Mouse (Mus musculus) thymus, adult 18-20 months (tissue): ENCODE results near the gene Map3k14.

Source experiments
- DNase-seq, 2 experiments: peaks; one replicate each; pipeline ENCODE4 v3.0.0; 2022; ENCODE audit warnings: mixed read lengths in 2 of 2

Gene Map3k14

DNA sequence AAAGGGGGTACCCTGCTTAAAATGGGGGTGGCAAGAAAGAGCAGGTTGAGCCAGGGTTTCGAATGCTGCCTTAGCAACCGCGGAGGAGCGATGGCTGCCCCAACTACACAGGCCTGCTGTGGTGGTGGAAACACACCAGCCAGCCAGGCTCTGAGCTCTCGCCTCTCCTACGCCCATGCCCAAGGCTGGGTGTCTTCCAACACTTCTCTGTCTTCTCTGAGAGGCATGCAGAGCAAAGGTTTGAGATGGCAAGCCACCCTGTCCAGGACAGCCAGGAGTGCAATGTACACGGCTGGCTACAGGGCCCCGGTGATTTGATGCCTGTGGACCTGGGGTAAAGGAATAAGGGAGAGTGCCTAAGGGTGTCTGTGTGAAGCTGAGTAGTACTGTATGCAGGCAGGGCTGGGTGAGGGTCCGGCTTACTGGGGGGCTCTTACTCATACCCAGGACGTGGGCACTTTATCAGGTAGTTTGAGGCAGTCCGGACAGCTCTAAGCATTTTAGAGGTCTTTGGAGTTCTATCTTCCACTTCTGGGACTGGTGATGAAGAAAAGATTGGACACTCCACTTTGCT is 93.4 kb downstream of the Map3k14 start:
- DNase-seq = peak in 1 of 2 experiments; percentile 40

DNA sequence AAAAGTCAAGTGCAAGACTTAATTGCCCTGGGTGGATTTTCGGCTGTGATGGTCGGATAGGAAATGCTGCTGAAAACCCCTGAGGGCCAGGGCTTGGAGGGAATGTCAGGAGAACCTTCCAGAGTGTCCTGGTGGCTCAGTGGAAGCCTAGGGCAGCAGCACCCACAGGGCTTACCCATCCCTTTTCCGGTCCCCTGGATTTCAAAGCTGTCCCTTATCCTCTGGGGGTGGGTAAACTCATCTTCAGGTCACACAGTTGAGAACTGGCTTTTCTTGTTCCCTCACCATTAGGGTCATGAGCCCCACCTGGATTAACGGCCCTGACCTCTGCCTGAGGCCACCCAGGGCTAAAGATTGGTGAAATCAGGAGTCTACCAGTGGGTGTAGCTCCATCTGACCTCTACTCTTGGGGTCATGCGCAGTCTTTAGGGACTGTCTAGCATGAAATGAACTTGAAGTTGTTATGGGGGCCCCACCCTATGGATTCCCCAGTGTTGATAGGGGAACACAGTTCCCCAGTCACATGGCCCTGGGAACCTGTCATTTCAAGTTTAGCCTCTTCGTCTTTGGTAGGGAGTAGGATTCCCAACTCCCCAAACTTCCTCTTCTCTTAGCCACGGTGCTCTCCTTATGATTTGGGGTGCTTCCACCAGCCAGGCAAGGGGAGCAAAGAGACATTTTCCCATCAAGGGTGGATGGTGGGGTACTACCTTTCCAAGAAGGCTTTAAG is 94.1 kb downstream of the Map3k14 start:
- peak in 1 of 2 experiments; percentile 12 for DNase-seq

DNA sequence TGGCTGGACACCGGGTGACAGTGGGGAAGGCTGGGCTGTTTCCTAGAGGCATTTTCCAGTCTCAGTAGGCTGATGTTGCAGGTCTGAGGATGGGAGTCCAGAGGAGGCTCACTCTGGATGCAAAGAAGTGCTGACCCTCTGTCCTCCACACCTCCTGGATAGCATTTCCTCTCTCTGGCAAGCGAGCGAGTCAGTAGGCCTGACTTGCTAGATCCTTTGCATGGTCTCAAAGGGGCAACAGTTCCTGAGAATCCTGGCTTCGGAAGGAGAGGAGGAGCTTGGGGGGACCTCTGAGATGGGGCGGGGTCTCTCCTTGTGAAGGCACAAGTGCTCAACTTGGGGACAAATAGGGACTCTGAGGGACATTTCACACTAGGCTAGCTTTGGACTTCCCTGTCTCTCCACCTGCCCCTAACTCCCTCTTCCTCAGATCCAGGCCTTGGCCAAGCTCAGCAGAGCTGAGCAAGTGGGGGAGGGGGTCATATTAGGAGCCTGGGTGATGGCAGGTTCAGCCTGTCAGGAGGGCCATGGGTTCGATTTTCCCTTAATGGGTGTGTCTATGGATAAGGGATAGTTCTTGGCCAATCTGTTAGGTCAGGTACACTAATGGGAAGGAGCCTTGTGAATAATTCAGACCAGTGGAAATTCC is 94.8 kb downstream of the Map3k14 start:
- DNase-seq = peak in 1 of 2 experiments; percentile 34

DNA sequence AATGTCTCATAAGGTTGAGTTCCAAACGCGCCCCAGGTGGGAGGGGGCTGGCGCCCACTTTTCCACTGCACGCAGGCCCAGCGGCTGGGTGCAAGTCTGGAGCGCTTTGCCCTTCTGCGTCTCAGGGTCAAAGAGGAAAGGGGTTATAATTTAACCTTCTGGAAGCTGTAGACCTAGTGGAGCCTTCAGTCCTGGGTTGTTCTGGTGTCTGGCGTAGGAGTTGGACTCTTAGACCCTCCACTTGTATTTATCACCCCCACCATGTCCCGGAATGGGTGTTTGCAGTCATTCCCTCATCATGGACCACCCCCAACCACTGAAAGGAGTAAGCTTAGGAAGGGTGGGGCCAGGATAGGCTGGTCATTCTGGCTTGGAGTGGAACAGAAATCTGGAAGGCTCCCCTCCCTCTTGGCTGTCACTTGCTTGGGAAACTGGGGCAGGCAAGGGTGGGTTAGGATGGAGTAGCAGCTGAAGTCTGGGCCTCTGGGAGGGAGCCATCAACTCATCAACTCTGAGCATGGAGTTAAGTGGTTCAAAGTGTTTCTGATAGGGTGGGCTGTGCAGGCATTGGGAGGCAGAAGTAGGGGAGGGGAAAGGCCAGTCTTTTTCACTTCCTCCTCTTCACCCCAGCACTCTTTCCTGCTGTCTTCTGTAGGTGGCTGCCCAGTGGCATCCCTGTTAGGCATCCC is 95.4 kb downstream of the Map3k14 start:
- peak in 1 of 2 experiments; percentile 45 for DNase-seq

GRCm38 (mm10) chr11:103171286-103171620 is 96.0 kb downstream of the Map3k14 start:
- DNase-seq = peak in 1 of 2 experiments; percentile 52

- peak; percentile 77 to 79 for DNase-seq
Observed at GRCm38 (mm10) chr11:103170494-103171285, 96.6 kb downstream of the Map3k14 start, which contains the start of gene Fmnl1. TSS of gene Fmnl1 (plus strand) at chr11:103171107.

DNA sequence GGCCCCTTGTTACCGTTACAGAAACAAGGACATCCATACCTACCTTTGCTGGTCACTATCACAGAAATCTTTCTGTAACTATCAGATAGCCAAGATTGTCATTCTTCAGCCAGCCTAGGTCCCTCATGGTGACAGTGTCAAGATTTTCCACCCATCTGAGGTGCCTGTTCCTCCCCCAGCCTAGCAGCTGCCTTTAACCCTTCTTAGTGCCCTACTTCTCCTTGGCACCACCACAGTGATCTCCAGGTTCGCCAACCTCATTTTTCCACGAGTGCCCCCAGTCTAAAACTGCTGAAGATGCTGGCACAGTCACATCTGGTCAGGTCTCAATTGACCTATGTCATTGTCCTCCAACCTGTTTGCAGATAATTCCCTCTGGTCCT is 97.2 kb downstream of the Map3k14 start:
- no peak for DNase-seq
